Comparison of ENCODE assay signal across 8 mouse cellular contexts in the genomic region with DNA sequence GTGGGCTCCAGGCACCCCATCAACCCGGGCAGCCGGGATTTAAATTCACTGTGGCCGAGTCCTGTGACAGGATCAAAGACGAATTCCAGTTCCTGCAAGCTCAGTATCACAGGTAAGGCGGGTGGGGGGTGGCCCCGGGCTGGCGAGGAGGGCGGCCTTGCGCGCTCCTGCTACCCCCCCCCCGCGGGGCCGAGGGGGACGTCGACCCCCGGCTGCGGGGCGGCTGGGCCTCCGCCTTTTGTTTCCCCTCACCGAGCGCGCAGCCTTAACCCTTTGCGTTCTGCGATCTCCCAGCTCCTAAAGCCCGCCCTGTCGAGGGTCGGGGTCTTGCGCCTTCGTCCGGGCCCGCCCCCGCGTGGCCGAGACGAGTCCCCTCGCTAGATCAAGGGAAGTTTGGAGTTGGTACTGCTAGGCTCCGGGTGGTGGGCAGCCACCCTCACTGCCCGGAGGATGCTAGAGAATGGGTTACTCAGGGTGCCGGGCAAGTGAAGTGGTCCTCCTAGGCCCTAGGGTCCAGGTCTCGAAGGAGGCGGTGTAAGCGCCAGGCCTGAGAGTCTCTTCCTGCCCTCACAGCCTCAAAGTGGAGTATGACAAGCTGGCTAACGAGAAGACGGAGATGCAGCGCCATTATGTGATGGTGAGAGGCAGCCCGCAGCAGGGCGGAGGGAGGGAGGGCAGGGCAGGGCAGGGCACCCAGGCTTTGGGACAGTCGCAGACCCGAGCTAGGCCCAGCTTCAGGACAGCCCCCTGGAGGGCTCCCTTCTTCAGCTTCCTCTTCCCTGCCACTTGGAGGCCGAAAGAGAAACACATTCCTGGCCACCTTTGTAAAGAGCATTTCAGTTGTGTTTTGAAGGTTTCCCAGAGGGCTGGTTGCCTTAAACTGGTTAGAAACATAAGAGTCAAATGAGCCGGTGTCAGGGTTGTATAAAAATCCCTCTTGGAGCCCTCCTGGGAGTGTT. TPM values are rescaled to one million over a fixed set of nuclear protein-coding genes. Genes with fewer than 3 reads are reported as not detected.
DNase-seq lines count a peak whose midpoint lies in the region; ATAC-seq lines count a peak whose summit lies in the region.

No protein-coding gene starts in this region.

- peaks cover 10% of the 10 kb centered on the region for H3K36me3 ChIP-seq in erythroblast, embryonic 14.5 days (ENCODE audit: control insufficient read depth)
- H3K36me3 ChIP-seq in heart, embryonic 13.5 days: peaks cover 22% of the 10 kb centered on the region
- peaks cover 4% of the 10 kb centered on the region for H3K36me3 ChIP-seq in limb, embryonic 11.5 days (ENCODE audit: control insufficient read depth, insufficient read depth, low read length)

- ATAC-seq in erythroblast, adult 5-6 weeks (replicated peaks; ENCODE audit: low FRiP score, poor library complexity, severe bottlenecking): no peak
- no peak for ATAC-seq in heart, embryonic 13.5 days (ENCODE audit: extremely low read depth, insufficient number of reproducible peaks, low FRiP score, low TSS enrichment)
- 0 out of 2 replicates have a peak, but pooled peaks have one; percentile 5 for ATAC-seq in limb, embryonic 11.5 days (ENCODE audit: insufficient number of reproducible peaks, low FRiP score, low TSS enrichment, low read depth)
- no peak for ATAC-seq in inflammation-experienced regulatory T-cells, adult 6 months

- peak overlapping the region; percentile 96 for H3K4me2 ChIP-seq in heart, embryonic 13.5 days
- peak overlapping the region; percentile 88 for H3K4me2 ChIP-seq in limb, embryonic 11.5 days (ENCODE audit: low read depth, severe bottlenecking)

- DNase-seq in B cell, adult 2 months: peak; percentile 34 to 41
- DNase-seq in cerebellum, adult 9-11 months: peak; percentile 72
- DNase-seq in limb, embryonic 11.5 days (ENCODE audit: low spot score): peak; percentile 86
- DNase-seq in naive thymus-derived CD4-positive, alpha-beta T cell, adult 2 months (ENCODE audit: low read depth): peak; percentile 64

- WGBS in heart, embryonic 13.5 days: 2% methylated on average over 51 of the region's 51 CpGs
- under 1% methylated on average over 51 of the region's 51 CpGs for WGBS in limb, embryonic 11.5 days

- peak overlapping the region; percentile 95 for H3K9ac ChIP-seq in heart, embryonic 13.5 days
- H3K9ac ChIP-seq in limb, embryonic 11.5 days (ENCODE audit: low read length): peak overlapping the region; percentile 99

- H3K4me3 ChIP-seq in erythroblast, embryonic 14.5 days (replicated peaks): peak overlapping the region; percentile 65
- H3K4me3 ChIP-seq in heart, embryonic 13.5 days: peak overlapping the region; percentile 81
- peak overlapping the region; percentile 97 for H3K4me3 ChIP-seq in limb, embryonic 11.5 days (ENCODE audit: low read depth, low read length)

- peaks cover 79% of the 10 kb centered on the region for H3K4me1 ChIP-seq in erythroblast, embryonic 14.5 days (ENCODE audit: control insufficient read depth)
- H3K4me1 ChIP-seq in heart, embryonic 13.5 days: peaks cover 89% of the 10 kb centered on the region
- peaks cover 45% of the 10 kb centered on the region for H3K4me1 ChIP-seq in limb, embryonic 11.5 days (ENCODE audit: control insufficient read depth, insufficient read depth, low read length)

- H3K27ac ChIP-seq in heart, embryonic 13.5 days (replicated peaks): peak overlapping the region; percentile 87
- peak overlapping the region; percentile 94 for H3K27ac ChIP-seq in limb, embryonic 11.5 days (replicated peaks; ENCODE audit: low read depth, low read length)

- peaks cover 3% of the 10 kb centered on the region; the same call in 1 of the 2 replicates for H3K9me3 ChIP-seq in erythroblast, embryonic 14.5 days (ENCODE audit: control insufficient read depth, low read length)
- no peaks in the 10 kb centered on the region for H3K9me3 ChIP-seq in heart, embryonic 13.5 days
- H3K9me3 ChIP-seq in limb, embryonic 11.5 days (ENCODE audit: control insufficient read depth, low read length): no peaks in the 10 kb centered on the region

- H3K27me3 ChIP-seq in erythroblast, embryonic 14.5 days (ENCODE audit: control insufficient read depth): peaks cover 48% of the 10 kb centered on the region
- peaks cover 58% of the 10 kb centered on the region for H3K27me3 ChIP-seq in heart, embryonic 13.5 days (replicated peaks)
- H3K27me3 ChIP-seq in limb, embryonic 11.5 days (ENCODE audit: control insufficient read depth, insufficient read depth, low read length): no peaks in the 10 kb centered on the region

RNA-seq across cellular contexts. Expression of gene Tle3, which starts 2.1 kb away (rescaled TPM):
- 1.5 and 2.1 TPM in 2 replicates for polyA plus RNA-seq in erythroblast, embryonic 14.5 days (2012)
- 10.8 and 24.0 TPM in 2 replicates for total RNA-seq in erythroblast, adult 5-6 weeks (2015; ENCODE audit: low replicate concordance)
- total RNA-seq in erythroblast, adult 5-6 weeks (2017; ENCODE audit: low replicate concordance): 11.6 and 16.6 TPM in 2 replicates
- polyA plus RNA-seq in heart, embryonic 13.5 days (2015; fragmentation: Nextera tagmentation; extraction: Ambion mirVana): 7.3 and 9.1 TPM in 2 replicates
- polyA plus RNA-seq in limb, embryonic 11.5 days (2014; fragmentation: Nextera tagmentation; extraction: Ambion mirVana): 42.8 and 43.4 TPM in 2 replicates
- 10 to 100 TPM; 24.8 to 36.7 (median 29.8) TPM for polyA plus RNA-seq in inflammation-experienced regulatory T-cells, adult 6 months (2017; shearing (Covaris generic))
